Mouse (Mus musculus) megakaryocyte-erythroid progenitor cell, adult 5-6 weeks (primary cell): ENCODE results near the gene Il20rb. TPM values are rescaled to one million over a fixed set of nuclear protein-coding genes. Genes with fewer than 3 reads are reported as not detected.
A peak's percentile ranks its signal among the peaks of the same experiment; 100 is the strongest.

Experiments
- ATAC-seq: replicated peaks from 2 replicates; pipeline ENCODE4 v1.8.0; 2016; ENCODE audit warnings: mild to moderate bottlenecking, inconsistent platforms; ENCODE audit not compliant: severe bottlenecking, poor library complexity, low FRiP score, low TSS enrichment
- total RNA-seq, 2 experiments: library from RNA; stranded (forward) in 1 of 2; stranded (reverse) in 1 of 2; fragments of 200-1000, 215-1000 nt in 1 of 2; fragments of >200 nt in 1 of 2; fragmentation: Nextera tagmentation in 1 of 2; gene quantifications; 2 replicates each; pipeline ENCODE4 v1.2.3; 2014 to 2017

Il20rb gene
- 1.9 and 2.1 TPM in 2 replicates for total RNA-seq (2014; fragmentation: Nextera tagmentation)
- total RNA-seq (2017): 0.65 and 2.0 TPM in 2 replicates

GRCm38 (mm10) chr9:100486431-100486830 is at the start of gene Il20rb:
Gene Il20rb (minus strand): TSS chr9:100486788.
- peak; percentile 71 for ATAC-seq

- peak; percentile 43; the same call in 1 of the 2 replicates for ATAC-seq
Observed at GRCm38 (mm10) chr9:100535618-100536262, 49.2 kb upstream of the Il20rb start.

- no peak; the same call in 1 of the 2 replicates for ATAC-seq
Observed at GRCm38 (mm10) chr9:100534686-100535085, 48.1 kb upstream of the Il20rb start.

- peak; percentile 64 for ATAC-seq
Observed at GRCm38 (mm10) chr9:100532847-100533505, 46.4 kb upstream of the Il20rb start.

- no peak for ATAC-seq
Observed at GRCm38 (mm10) chr9:100531296-100531695, 44.7 kb upstream of the Il20rb start.

- ATAC-seq: no peak
Observed at GRCm38 (mm10) chr9:100525225-100525624, 38.6 kb upstream of the Il20rb start.

GRCm38 (mm10) chr9:100522029-100522428 is 35.4 kb upstream of the Il20rb start:
- no peak for ATAC-seq

- peak; percentile 74 for ATAC-seq
Observed at GRCm38 (mm10) chr9:100520586-100520985, 34.0 kb upstream of the Il20rb start.

- 0 out of 2 replicates have a peak, but pooled peaks have one; percentile 34 for ATAC-seq
Observed at GRCm38 (mm10) chr9:100520012-100520411, 33.4 kb upstream of the Il20rb start.

GRCm38 (mm10) chr9:100507581-100507980 is 21.0 kb upstream of the Il20rb start:
- no peak for ATAC-seq

- no peak for ATAC-seq
Observed at GRCm38 (mm10) chr9:100506652-100507051, 20.1 kb upstream of the Il20rb start.

GRCm38 (mm10) chr9:100505498-100505897 is 18.9 kb upstream of the Il20rb start:
- no peak for ATAC-seq

GRCm38 (mm10) chr9:100493611-100494261 is 7.1 kb upstream of the Il20rb start:
- ATAC-seq: no peak

GRCm38 (mm10) chr9:100491424-100491823 is 4.8 kb upstream of the Il20rb start:
- no peak for ATAC-seq

GRCm38 (mm10) chr9:100488969-100489368 is 2.4 kb upstream of the Il20rb start:
- no peak for ATAC-seq

- ATAC-seq: no peak
Observed at GRCm38 (mm10) chr9:100488056-100488713, 1.6 kb upstream of the Il20rb start.

GRCm38 (mm10) chr9:100483318-100483717 is 3.3 kb downstream of the Il20rb start:
- no peak for ATAC-seq

- ATAC-seq: no peak
Observed at GRCm38 (mm10) chr9:100481626-100482025, 5.0 kb downstream of the Il20rb start.

- ATAC-seq: no peak
Observed at GRCm38 (mm10) chr9:100474056-100474455, 12.5 kb downstream of the Il20rb start.

- no peak for ATAC-seq
Observed at GRCm38 (mm10) chr9:100473361-100473760, 13.2 kb downstream of the Il20rb start.
